Mouse (Mus musculus) limb, embryonic 11.5 days (tissue): Measurements from ENCODE around the gene Tiam2. TPM values are rescaled to one million over a fixed set of nuclear protein-coding genes. Genes with fewer than 3 reads are reported as not detected.

Experiments
- ATAC-seq: fragments of 200-750 bp; cut with Nextera tagmentation; 2 replicates; pipeline ENCODE4 v1.8.0; 2017; ENCODE audit warnings: low read depth; ENCODE audit not compliant: insufficient number of reproducible peaks, low FRiP score, low TSS enrichment
- DNase-seq: peaks from one replicate; pipeline ENCODE4 v3.0.0-alpha.2; 2015; ENCODE audit warnings: low spot score
- H3K27ac ChIP-seq: fragments of 300-500 bp; sonication (generic); replicated peaks from 2 replicates; pipeline ENCODE4 v1.5.1; 2014; ENCODE audit warnings: low read depth, mild to moderate bottlenecking, low read length
- H3K27me3 ChIP-seq: fragments of 300-500 bp; sonication (generic); 2 replicates; pipeline ENCODE4 v1.6.1; 2014; ENCODE audit warnings: mild to moderate bottlenecking, low read length, mixed read lengths; ENCODE audit not compliant: control insufficient read depth, insufficient read depth
- H3K36me3 ChIP-seq: fragments of 300-500 bp; sonication (generic); 2 replicates; pipeline ENCODE4 v1.6.1; 2014; ENCODE audit warnings: mild to moderate bottlenecking, low read length, moderate library complexity, mixed read lengths; ENCODE audit not compliant: control insufficient read depth, insufficient read depth
- H3K4me1 ChIP-seq: fragments of 300-500 bp; sonication (generic); 2 replicates; pipeline ENCODE4 v1.6.1; 2014; ENCODE audit warnings: low read length, mixed read lengths; ENCODE audit not compliant: control insufficient read depth, insufficient read depth
- H3K4me2 ChIP-seq: fragments of 300-500 bp; sonication (generic); 2 replicates; pipeline ENCODE4 v1.6.1; 2014; ENCODE audit warnings: low read depth, mild to moderate bottlenecking, moderate library complexity; ENCODE audit not compliant: severe bottlenecking
- H3K4me3 ChIP-seq: fragments of 300-500 bp; sonication (generic); 2 replicates; pipeline ENCODE4 v1.5.1; 2014; ENCODE audit warnings: low read depth, low read length
- H3K9ac ChIP-seq: fragments of 300-500 bp; sonication (generic); 2 replicates; pipeline ENCODE4 v1.6.1; 2014; ENCODE audit warnings: mild to moderate bottlenecking, low read length
- H3K9me3 ChIP-seq: fragments of 300-500 bp; sonication (generic); 2 replicates; pipeline ENCODE4 v1.6.1; 2016; ENCODE audit warnings: low read length; ENCODE audit not compliant: control insufficient read depth
- WGBS: fragments of 180-500 bp; shearing (Covaris S2); extraction: QIAGEN DNeasy Blood & Tissue Kit; methylation state at CpG from one replicate; pipeline ENCODE4 v1.1.7; 2014; 5-methylcytosine and 5-hydroxymethylcytosine counted together
- polyA plus RNA-seq: library from polyadenylated mRNA; unstranded; fragments of >200 nt; fragmentation: Nextera tagmentation; extraction: Ambion mirVana; gene quantifications from 2 replicates; pipeline ENCODE4 v1.2.1, GENCODE M21; 2014

Tiam2 gene
- polyA plus RNA-seq = 8.3 and 8.4 TPM in 2 replicates

DNA sequence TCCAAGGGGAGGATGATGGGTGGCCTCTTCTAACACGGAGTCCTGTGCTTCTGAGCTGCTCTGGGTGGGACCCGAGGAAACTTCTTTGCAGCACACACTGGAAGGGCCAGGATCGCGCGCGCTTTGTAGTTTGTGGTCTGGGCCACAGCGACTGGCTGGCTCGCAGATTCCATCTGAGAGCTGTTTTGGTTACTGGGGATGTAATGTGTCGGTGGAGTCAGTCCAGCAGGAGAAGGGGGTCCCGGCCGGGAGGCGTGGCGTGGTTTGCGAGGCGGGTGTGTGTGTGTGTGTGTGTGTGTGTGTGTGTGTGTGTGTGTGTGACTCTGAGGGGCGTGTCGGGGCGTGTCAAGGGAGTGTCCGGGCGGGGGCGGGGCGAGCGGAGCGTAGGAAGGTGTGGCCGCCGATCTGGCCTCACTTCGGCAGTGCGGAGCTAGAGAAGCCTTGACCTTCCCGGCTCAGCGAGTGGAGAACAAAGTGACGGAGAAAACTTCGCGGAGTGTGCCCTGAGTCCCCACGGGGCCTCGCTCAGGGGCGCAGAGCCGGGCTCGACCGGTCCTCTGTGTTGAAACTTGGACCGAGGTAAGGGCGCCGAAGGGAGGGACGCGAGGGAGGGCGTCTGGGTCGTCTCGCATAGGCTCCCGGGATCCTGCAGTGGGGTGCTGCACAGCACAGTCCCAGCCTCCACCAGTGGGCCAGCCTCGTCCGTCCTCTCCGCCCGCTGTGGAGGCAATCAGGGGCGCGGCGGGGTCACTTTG lies at the start of gene Tiam2:
Tiam2 (plus strand) TSS at position 426 of the 755 bp plus-strand sequence.
- peak within 1 kb of the TSS; percentile 65 for H3K4me3 ChIP-seq
- H3K27ac ChIP-seq = no peak within 1 kb of the TSS
- ATAC-seq = peak; percentile 92
- under 1% methylated on average over 55 of the region's 55 CpGs for WGBS
- H3K27me3 ChIP-seq = no peaks in the 10 kb centered on the region
- peak within 1 kb of the TSS; percentile 74 for H3K9ac ChIP-seq
- H3K4me2 ChIP-seq = peak within 1 kb of the TSS; percentile 90
- peaks cover 5% of the 10 kb centered on the region; the same call in 1 of the 2 replicates for H3K4me1 ChIP-seq
- no peaks in the 10 kb centered on the region for H3K36me3 ChIP-seq
- no peaks in the 10 kb centered on the region for H3K9me3 ChIP-seq
- DNase-seq = peak; percentile 80

DNA sequence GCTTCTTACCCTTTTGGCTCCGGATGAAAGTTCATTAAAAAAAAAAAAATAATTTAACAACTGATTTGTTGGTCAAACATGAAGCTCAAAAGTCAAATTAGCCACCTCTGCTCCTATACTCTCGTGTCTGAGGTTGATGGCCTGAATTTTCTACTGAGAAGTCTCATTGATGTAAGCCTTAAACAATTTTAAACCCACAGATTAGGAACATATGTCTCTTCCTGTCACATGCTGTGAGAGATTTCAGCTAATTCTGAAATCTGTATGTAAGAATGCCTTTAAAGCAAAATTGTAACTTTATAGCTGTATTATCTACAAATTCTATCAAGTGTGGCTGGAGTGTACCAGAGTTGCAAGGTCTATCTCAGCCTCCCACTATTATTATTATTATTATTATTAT lies 46.1 kb upstream of the Tiam2 start:
- Histone ChIP-seq H3K4me2 (no peak overlapping the region), H3K27ac (peak overlapping the region; percentile 77; the same call in 1 of the 2 replicates), H3K4me1 (peaks cover 33% of the 10 kb centered on the region), H3K27me3 (no peaks in the 10 kb centered on the region), H3K9me3 (no peaks in the 10 kb centered on the region), H3K36me3 (no peaks in the 10 kb centered on the region), H3K9ac (no peak overlapping the region), H3K4me3 (no peak overlapping the region)
- DNase-seq = no peak
- 17% methylated on average over 2 of the region's 2 CpGs for WGBS
- ATAC-seq = no peak

DNA sequence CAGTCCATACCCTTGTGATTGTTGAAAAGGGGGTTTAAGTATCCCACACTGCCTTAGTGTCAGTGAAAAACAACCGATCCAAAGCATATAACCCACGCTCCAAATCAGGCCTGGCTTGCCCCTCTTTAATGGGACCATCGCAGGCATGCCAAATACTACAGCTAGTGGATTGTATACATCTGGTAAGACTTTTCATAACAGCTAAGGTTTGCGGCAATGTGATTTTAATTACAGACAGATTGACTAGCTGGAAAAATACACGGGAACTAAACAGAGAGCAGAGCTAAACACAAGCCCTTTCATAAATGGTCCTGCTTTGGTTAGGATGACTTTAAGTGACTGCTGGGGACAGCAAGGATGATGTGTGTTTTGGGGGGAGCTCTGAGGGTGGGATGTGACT lies 44.4 kb upstream of the Tiam2 start:
- WGBS = 15% methylated on average over 5 of the region's 5 CpGs
- Histone ChIP-seq H3K9ac (no peak overlapping the region), H3K9me3 (no peaks in the 10 kb centered on the region), H3K4me2 (no peak overlapping the region), H3K4me1 (peaks cover 33% of the 10 kb centered on the region), H3K27ac (peak overlapping the region; percentile 83), H3K4me3 (no peak overlapping the region), H3K36me3 (no peaks in the 10 kb centered on the region), H3K27me3 (no peaks in the 10 kb centered on the region)
- DNase-seq (peak; percentile 42), ATAC-seq (0 out of 2 replicates have a peak, but pooled peaks have one; percentile 27)

DNA sequence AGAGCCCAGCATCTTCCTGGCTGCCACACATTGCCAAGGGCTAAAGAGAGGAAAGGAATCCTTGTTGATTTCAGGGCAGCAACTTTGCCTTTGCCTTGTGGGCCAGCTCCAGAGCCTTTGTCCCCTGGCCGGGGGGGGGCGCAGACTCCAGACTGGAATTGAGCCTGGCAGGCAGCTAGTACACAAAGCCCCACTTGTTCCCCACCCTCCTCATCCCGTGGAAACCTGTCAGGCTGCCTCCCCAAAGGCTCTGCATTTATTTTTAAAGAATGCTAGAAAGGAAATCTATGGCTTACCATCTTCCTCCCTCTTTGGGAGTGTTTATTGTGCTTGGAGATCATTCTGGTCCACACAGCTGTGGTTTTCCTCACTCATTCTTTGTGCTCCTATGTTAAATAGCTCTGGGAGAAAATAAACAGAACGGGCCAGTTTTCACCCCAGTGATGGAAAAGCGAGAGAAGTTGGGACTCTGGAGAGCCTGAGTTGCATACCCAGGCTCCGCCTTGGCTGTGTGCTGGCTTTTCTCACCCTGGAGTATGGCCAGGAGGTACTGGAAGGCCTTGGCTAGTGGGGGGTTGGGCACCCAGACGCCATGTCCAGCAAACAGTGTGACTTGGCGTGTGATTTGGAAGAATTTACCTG lies 41.2 kb upstream of the Tiam2 start:
- H3K27ac ChIP-seq = peak overlapping the region; percentile 55
- 36% methylated on average over 8 of the region's 8 CpGs for WGBS
- H3K36me3 ChIP-seq = no peaks in the 10 kb centered on the region
- no peak overlapping the region for H3K4me3 ChIP-seq
- no peaks in the 10 kb centered on the region; the same call in 1 of the 2 replicates for H3K9me3 ChIP-seq
- no peak overlapping the region for H3K9ac ChIP-seq
- no peak overlapping the region; the same call in 1 of the 2 replicates for H3K4me2 ChIP-seq
- H3K4me1 ChIP-seq = peaks cover 28% of the 10 kb centered on the region
- no peaks in the 10 kb centered on the region for H3K27me3 ChIP-seq
- ATAC-seq (peak; percentile 39; the same call in 1 of the 2 replicates), DNase-seq (peak; percentile 64)

DNA sequence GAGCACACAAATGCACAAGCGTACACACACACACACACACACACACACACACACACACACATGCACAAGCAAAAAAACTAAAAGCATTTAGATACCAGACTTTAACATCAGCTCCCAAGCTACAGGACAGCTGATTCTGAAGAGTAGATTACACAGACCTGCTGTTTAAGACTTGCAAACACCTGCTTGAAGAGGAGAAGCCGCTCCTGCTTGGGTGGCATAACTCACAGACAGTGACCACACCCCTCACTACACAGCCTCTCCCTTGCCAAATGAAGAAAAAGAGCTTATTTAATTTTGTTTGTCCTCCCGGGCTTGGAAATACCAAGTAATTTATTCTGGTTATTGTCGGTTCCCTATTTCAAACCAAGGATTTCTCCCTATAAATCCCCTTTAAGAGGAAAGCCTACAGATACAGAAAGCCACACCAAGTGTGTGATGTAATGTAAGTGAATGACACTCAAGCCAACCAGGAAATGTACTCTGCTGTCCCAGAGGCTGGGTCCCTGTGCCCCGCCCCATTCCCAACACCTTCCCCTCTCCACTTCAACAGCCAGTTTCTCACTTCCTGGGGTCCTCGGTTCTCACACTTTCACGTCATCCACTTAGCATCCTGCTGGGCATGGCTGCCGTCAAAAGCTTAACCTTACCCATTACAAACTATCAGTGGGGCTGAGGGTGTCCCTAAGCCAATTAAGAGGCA lies 40.1 kb upstream of the Tiam2 start:
- no peaks in the 10 kb centered on the region; the same call in 1 of the 2 replicates for H3K9me3 ChIP-seq
- ATAC-seq (no peak), DNase-seq (no peak)
- peak overlapping the region; percentile 55; the same call in 1 of the 2 replicates for H3K27ac ChIP-seq
- H3K4me2 ChIP-seq = no peak overlapping the region
- no peaks in the 10 kb centered on the region for H3K27me3 ChIP-seq
- H3K4me3 ChIP-seq = no peak overlapping the region
- peaks cover 22% of the 10 kb centered on the region for H3K4me1 ChIP-seq
- no peak overlapping the region for H3K9ac ChIP-seq
- H3K36me3 ChIP-seq = no peaks in the 10 kb centered on the region
- whole genome bisulfite sequencing = 55% methylated on average over 8 of the region's 8 CpGs

DNA sequence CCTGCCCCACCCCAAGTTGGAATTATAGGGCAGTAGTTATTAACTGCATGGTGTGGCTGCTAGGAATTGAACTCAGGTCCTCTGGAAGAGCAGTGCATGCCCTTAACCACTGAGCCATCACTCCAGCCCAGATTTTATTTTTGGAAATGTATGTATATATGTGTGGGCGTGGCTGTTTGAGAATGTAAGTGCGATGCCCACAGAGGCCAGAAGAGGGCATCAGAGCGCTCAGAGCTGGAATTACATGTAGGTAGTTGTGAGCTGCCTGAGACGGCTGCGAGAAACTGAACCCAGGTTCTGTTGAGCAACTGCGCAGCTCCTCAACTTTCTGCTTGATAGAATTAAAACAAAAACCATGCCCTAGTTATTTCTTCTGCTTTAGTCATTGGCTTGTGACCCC lies 38.0 kb upstream of the Tiam2 start:
- no peak overlapping the region for H3K27ac ChIP-seq

DNA sequence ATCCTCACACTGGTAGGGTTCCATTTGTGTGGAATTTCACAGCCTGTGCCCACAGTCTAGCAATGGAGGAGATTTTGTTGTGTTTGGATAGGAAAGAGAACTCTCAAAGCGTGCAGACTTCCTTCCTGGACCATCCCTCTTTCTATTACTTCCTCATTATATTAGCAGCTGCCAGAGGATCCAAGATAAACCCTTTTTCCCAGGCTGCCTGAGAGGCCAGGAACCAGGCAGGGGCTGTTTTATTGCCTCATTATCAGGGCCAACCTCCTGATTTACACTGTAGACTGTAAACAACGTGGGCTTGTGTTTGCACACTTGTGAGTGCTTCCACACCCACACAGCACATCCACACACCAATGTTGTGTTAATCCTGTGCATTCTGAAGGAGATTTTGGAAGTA lies 31.3 kb upstream of the Tiam2 start:
- no peaks in the 10 kb centered on the region for H3K9me3 ChIP-seq
- no peak overlapping the region for H3K4me2 ChIP-seq
- 8% methylated on average over 2 of the region's 2 CpGs for WGBS
- DNase-seq (no peak), ATAC-seq (no peak)
- no peak overlapping the region for H3K9ac ChIP-seq
- H3K4me1 ChIP-seq = peaks cover 19% of the 10 kb centered on the region
- no peaks in the 10 kb centered on the region; the same call in none of the 2 replicates for H3K36me3 ChIP-seq
- H3K4me3 ChIP-seq = no peak overlapping the region
- no peak overlapping the region for H3K27ac ChIP-seq
- H3K27me3 ChIP-seq = no peaks in the 10 kb centered on the region

More for the DNA sequence above, 38.0 kb upstream of the Tiam2 start:
- Histone ChIP-seq H3K9ac (no peak overlapping the region), H3K9me3 (no peaks in the 10 kb centered on the region; the same call in 1 of the 2 replicates), H3K36me3 (no peaks in the 10 kb centered on the region), H3K4me3 (no peak overlapping the region), H3K4me2 (no peak overlapping the region), H3K4me1 (peaks cover 6% of the 10 kb centered on the region; the same call in 1 of the 2 replicates), H3K27me3 (no peaks in the 10 kb centered on the region)
- ATAC-seq = no peak
- 21% methylated on average over 6 of the region's 6 CpGs for WGBS
- peak; percentile 84 for DNase-seq

DNA sequence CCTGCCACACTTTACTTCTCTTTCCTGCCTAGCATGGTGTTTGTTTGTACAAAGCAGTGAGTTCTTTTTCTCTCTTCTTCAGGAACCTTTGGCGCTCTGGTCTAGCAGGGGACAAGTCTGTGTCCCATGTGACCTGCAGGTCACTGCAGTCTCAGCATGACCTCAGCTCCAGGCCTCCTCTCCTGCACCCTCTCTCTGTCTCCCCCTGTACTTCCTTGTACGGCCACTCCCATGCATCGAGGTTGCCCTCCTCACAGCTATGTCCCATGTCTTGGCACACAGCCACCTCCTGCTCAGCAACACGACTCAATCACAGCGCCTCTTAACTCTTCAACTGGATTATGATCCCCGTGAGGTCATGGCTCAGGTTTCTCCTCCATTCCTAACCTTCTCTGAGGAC lies 26.9 kb upstream of the Tiam2 start:
- no peak for ATAC-seq
- 72% methylated on average over 6 of the region's 6 CpGs for WGBS
- no peaks in the 10 kb centered on the region for H3K9me3 ChIP-seq

More for the DNA sequence above, 26.9 kb upstream of the Tiam2 start:
- Histone ChIP-seq H3K4me2 (no peak overlapping the region), H3K4me3 (no peak overlapping the region), H3K27me3 (no peaks in the 10 kb centered on the region), H3K27ac (no peak overlapping the region), H3K9ac (no peak overlapping the region), H3K36me3 (no peaks in the 10 kb centered on the region; the same call in 1 of the 2 replicates), H3K4me1 (peaks cover 17% of the 10 kb centered on the region)
- no peak for DNase-seq
